Mouse (Mus musculus) CH12.LX (cell line): Measurements from ENCODE around the gene Cacng4. TPM values are rescaled to one million over a fixed set of nuclear protein-coding genes. Genes with fewer than 3 reads are reported as not detected.

Experiments
- DNase-seq: peaks from one replicate; pipeline ENCODE4 v3.0.0-alpha.2; 2013; ENCODE audit errors: extremely low read depth
- H3K27ac ChIP-seq: 2 replicates; pipeline ENCODE4 v1.5.1; 2012; ENCODE audit warnings: low read depth, mild to moderate bottlenecking, control low read depth, moderate library complexity; ENCODE audit not compliant: insufficient read depth
- H3K27me3 ChIP-seq: replicated peaks from 2 replicates; pipeline ENCODE3; 2012; ENCODE audit warnings: inconsistent platforms
- H3K36me3 ChIP-seq, 2 experiments: replicated peaks in 1 of 2; 2 replicates each; pipeline versions ENCODE3 to v1.6.1; 2012; ENCODE audit warnings: inconsistent platforms in 1 of 2, low read length in 1 of 2, mild to moderate bottlenecking in 1 of 2, mixed read lengths in 1 of 2, moderate library complexity in 1 of 2; ENCODE audit not compliant: control insufficient read depth in 1 of 2, insufficient read depth in 1 of 2
- H3K4me1 ChIP-seq, 2 experiments: 2 replicates each; pipeline ENCODE4 v1.6.1; 2012; ENCODE audit warnings: inconsistent platforms in 1 of 2, moderate library complexity in 1 of 2; ENCODE audit not compliant: insufficient read depth in 2 of 2, control insufficient read depth in 1 of 2
- H3K4me2 ChIP-seq: 2 replicates; pipeline ENCODE4 v1.6.1; 2012; ENCODE audit warnings: low read depth, mild to moderate bottlenecking, control low read depth; ENCODE audit not compliant: poor library complexity, insufficient read depth, severe bottlenecking
- H3K4me3 ChIP-seq, 3 experiments: fragments of 150-350 bp in 1 of 3; sonication (generic) in 1 of 3; replicated peaks in 1 of 3; 2 replicates each; pipeline versions ENCODE3 to v1.5.1; 2011 to 2012; ENCODE audit warnings: low read depth in 2 of 3, low read length in 2 of 3, mild to moderate bottlenecking in 2 of 3, moderate library complexity in 2 of 3, control low read depth in 1 of 3, improper control_type of control experiment in 1 of 3, inconsistent platforms in 1 of 3, mixed read lengths in 1 of 3; ENCODE audit not compliant: poor library complexity in 1 of 3
- H3K79me2 ChIP-seq: replicated peaks from 2 replicates; pipeline ENCODE4 v1.6.1; 2012; ENCODE audit warnings: mild to moderate bottlenecking, moderate library complexity; ENCODE audit not compliant: control insufficient read depth, poor library complexity, insufficient read depth, severe bottlenecking; ENCODE audit errors: extremely low read depth
- H3K9ac ChIP-seq: 2 replicates; pipeline ENCODE4 v1.6.1; 2012; ENCODE audit warnings: low read depth, mild to moderate bottlenecking, control low read depth, moderate library complexity; ENCODE audit not compliant: insufficient read depth
- H3K9me3 ChIP-seq: replicated peaks from 2 replicates; pipeline ENCODE3; 2012; ENCODE audit warnings: low read length, inconsistent platforms, mixed read lengths
- CHD1 ChIP-seq: IDR thresholded peaks from 2 replicates; pipeline ENCODE4 v1.6.1; 2012; ENCODE audit warnings: low read depth, low read length, improper control_type of control experiment, inconsistent platforms
- ELF1 ChIP-seq: IDR thresholded peaks from 2 replicates; pipeline ENCODE4 v1.6.1; 2014; ENCODE audit warnings: low read depth, mild to moderate bottlenecking, inconsistent platforms, low read length, improper control_type of control experiment
- ETS1 ChIP-seq: conservative IDR thresholded peaks from 2 replicates; pipeline ENCODE4 v1.6.1; 2012; ENCODE audit warnings: low read depth, mild to moderate bottlenecking, inconsistent platforms, low read length, improper control_type of control experiment, moderate library complexity
- GABPA ChIP-seq: IDR thresholded peaks from 2 replicates; pipeline ENCODE4 v1.6.1; 2012; ENCODE audit warnings: low read depth, low read length, improper control_type of control experiment, inconsistent platforms; ENCODE audit not compliant: insufficient replicate concordance
- JUND ChIP-seq: conservative IDR thresholded peaks from 2 replicates; pipeline ENCODE4 v1.6.1; 2011; ENCODE audit warnings: low read depth, low read length, improper control_type of control experiment
- KAT2A ChIP-seq: IDR thresholded peaks from 2 replicates; pipeline ENCODE4 v1.6.1; 2012; ENCODE audit warnings: low read length, improper control_type of control experiment, inconsistent platforms; ENCODE audit not compliant: insufficient replicate concordance
- MEF2A ChIP-seq: IDR thresholded peaks from 2 replicates; pipeline ENCODE4 v1.6.1; 2014; ENCODE audit warnings: low read depth, mild to moderate bottlenecking, inconsistent platforms, low read length, improper control_type of control experiment, borderline replicate concordance
- MXI1 ChIP-seq: IDR thresholded peaks from 2 replicates; pipeline ENCODE4 v1.6.1; 2011; ENCODE audit warnings: mild to moderate bottlenecking, low read depth, low read length, improper control_type of control experiment
- MYC ChIP-seq: IDR thresholded peaks from 2 replicates; pipeline ENCODE4 v1.6.1; 2011; ENCODE audit warnings: low read depth, mild to moderate bottlenecking, improper control_type of control experiment, low read length
- NRF1 ChIP-seq: IDR thresholded peaks from 2 replicates; pipeline ENCODE4 v1.6.1; 2014; ENCODE audit warnings: low read depth, mild to moderate bottlenecking, inconsistent platforms, low read length, improper control_type of control experiment, moderate library complexity
- POLR2AphosphoS2 ChIP-seq: IDR thresholded peaks from 2 replicates; pipeline ENCODE4 v1.6.1; 2011; ENCODE audit warnings: low read depth, low read length, improper control_type of control experiment
- RAD21 ChIP-seq: IDR thresholded peaks from 2 replicates; pipeline ENCODE4 v1.6.1; 2011; ENCODE audit warnings: low read depth, mild to moderate bottlenecking, low read length, improper control_type of control experiment, moderate library complexity
- SIN3A ChIP-seq: IDR thresholded peaks from 2 replicates; pipeline ENCODE4 v1.6.1; 2012; ENCODE audit warnings: low read length, improper control_type of control experiment, inconsistent platforms
- SMC3 ChIP-seq: IDR thresholded peaks from 2 replicates; pipeline ENCODE4 v1.6.1; 2011; ENCODE audit warnings: low read depth, low read length, improper control_type of control experiment
- dilution Hi-C: fragments of 300-500 bp; cut with MboI; formaldehyde crosslinking; loops from 2 replicates; pipeline ENCODE4 v1.14.3; 2020; ENCODE audit warnings: low sequenced_read_pairs; ENCODE audit not compliant: extremely low pct_unique_long_range_greater_than_20kb, extremely low pct_ligation_motif_present
- in situ Hi-C: fragments of 300-500 bp; cut with MboI; formaldehyde crosslinking; loops from 3 replicates; pipeline ENCODE4 v1.14.3; 2019; ENCODE audit warnings: low sequenced_read_pairs, low pct_ligation_motif_present, low pct_unique_long_range_greater_than_20kb, mixed read lengths
- polyA plus RNA-seq: library from polyadenylated mRNA; unstranded; fragments of >175 nt; gene quantifications from 2 replicates; pipeline ENCODE4 v1.2.1, GENCODE M21; 2012; ENCODE audit warnings: low read depth; ENCODE audit not compliant: insufficient read length
- total RNA-seq, 2 experiments: library from RNA; depleted of rRNA; stranded (reverse); fragments of 300-350 nt in 1 of 2; fragments of >200 nt in 1 of 2; gene quantifications; 2 replicates each; pipeline ENCODE4 v1.2.3; 2012 to 2014

Gene Cacng4
- total and polyA plus RNA-seq, 3 experiments, result not detected

DNA sequence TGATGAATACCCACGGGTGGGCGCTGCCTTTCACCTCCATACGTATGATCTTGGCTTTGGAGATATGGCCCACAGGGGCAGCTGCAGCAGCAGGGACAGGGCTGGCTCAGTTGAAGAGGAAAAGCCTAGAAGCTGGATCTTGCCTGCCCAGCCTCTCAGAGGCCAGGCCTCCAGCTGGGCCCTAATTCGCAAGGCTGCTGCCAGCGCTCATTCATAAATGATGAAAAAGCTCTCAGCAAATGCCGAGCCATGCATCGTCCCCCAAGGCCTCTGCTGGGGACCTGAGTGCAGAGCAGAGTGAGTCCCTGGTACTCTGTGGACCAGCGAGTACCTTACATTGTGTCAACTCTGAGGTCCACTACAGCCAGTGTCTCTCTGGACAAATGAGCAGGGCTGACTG is 26.0 kb downstream of the Cacng4 start:
- Histone ChIP-seq H3K9ac (no peak overlapping the region), H3K4me1 (0 out of 4 replicates have a peak, but pooled peaks cover 0 to 5% of the 10 kb centered on the region in 2 experiments), H3K9me3 (no peaks in the 10 kb centered on the region), H3K4me2 (no peak overlapping the region), H3K36me3 (no peaks in the 10 kb centered on the region), H3K79me2 (no peaks in the 10 kb centered on the region), H3K27me3 (peaks cover 50% of the 10 kb centered on the region), H3K4me3 (no peak overlapping the region), H3K27ac (no peak overlapping the region)
- dilution Hi-C loops, result no loop called here
- TF ChIP-seq MXI1 (no peak), POLR2AphosphoS2 (no peak), SMC3 (no peak), JUND (no peak), CHD1 (no peak), MYC (no peak), NRF1 (no peak), RAD21 (no peak), SIN3A (no peak), GABPA (no peak), KAT2A (no peak), ETS1 (no peak), ELF1 (no peak), MEF2A (no peak)
- in situ Hi-C loops, result no loop called here
- DNase-seq, result no peak

DNA sequence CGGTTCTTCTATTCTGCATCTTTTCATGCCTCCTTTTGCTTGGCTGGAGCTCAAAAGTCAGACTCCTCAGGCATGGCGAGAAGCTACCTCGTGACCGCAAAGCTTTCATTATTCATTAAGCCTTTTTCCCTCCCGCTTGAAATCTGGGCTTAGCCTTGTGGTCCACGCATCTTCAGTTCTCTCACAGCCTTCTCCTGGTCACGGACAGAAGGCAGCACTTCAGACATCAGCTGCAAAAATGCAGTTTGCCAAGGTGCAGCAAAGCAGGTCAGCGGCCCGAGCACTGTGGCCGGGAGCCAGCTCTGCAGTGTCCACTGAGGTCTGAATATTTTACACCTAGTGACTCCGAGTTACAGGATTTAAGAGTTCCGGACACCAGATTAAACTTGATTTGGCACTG is 27.4 kb downstream of the Cacng4 start:
- Histone ChIP-seq H3K4me1 (no peaks in the 10 kb centered on the region), H3K27ac (no peak overlapping the region), H3K27me3 (peaks cover 55% of the 10 kb centered on the region), H3K9ac (no peak overlapping the region), H3K4me3 (no peak overlapping the region), H3K36me3 (no peaks in the 10 kb centered on the region), H3K9me3 (no peaks in the 10 kb centered on the region), H3K4me2 (no peak overlapping the region), H3K79me2 (no peaks in the 10 kb centered on the region)
- dilution Hi-C loops, result no loop called here
- no peak for DNase-seq
- no peak for TF ChIP-seq JUND
- no peak for TF ChIP-seq NRF1
- in situ Hi-C loops, result no loop called here
